Mouse (Mus musculus): ENCODE measurements around the gene 4930518I15Rik. TPM values are rescaled to one million over a fixed set of nuclear protein-coding genes. Genes with fewer than 3 reads are reported as not detected.

The 4930518I15Rik gene
- polyA plus RNA-seq, 1 experiment from 2014 or later = 0.82 TPM

DNA sequence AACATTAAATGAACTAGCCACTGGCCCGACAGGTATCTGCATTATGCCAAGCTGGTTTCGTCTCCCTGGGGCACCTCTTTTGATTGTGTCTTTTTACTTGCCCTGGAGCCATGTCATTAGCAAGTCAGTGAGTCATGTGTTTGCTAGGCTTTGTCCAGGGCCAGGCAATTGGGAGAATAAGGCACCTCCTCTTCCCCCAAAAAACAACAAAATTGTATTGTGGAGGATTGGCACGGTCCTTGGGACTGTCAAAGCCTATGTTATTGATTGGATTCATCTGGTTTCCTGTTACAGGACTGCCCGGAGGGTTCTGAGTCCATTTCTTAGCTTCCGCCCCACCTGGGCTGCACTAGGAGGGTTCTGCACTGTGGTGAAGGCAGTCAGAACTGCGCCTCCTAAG lies 10.1 kb downstream of the 4930518I15Rik start:
- ChIA-PET CTCF (interaction anchor here (1.8 kb wide), 1 partner anchor 10 kb away, joined by 7 read pairs; the partner anchor contains the start of gene 4930518I15Rik), POLR2A (interaction anchor here (1.4 kb wide), 1 partner anchor 14 kb away, joined by 7 read pairs; no protein-coding TSS in a partner anchor)
- DNase-seq (ENCODE audit: low read depth, low spot score) (no peak), ATAC-seq (peak; percentile 40)
- TF ChIP-seq CTCF (IDR thresholded peaks at IDR 0.05) = no peak
- H3K27me3 ChIP-seq = no peaks in the 10 kb centered on the region
- in situ Hi-C loops (cut with MboI; ENCODE audit: low pct_unique_long_range_greater_than_20kb) = no loop called here

DNA sequence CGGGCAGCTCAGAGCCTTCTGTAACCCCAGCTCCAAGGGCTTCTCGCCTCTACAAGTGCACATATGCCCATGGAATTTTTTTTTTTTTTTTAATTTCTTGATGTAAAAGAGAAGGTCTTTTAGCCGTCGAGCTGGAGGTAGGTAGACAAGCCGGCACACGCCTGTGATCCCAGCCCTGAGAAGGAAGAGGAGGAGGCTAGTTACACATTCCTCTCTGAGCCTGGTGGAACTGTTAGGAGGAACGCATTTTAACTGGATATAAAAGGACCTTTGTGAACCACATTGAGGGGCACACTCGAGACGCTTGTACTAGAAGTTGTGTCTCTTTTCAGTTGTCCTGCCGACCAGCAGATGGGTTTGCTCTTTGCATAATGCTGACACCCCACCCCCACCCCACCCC lies 13.0 kb downstream of the 4930518I15Rik start:
- ChIA-PET POLR2A (no interaction called here), CTCF (no interaction called here)
- ATAC-seq (no peak), DNase-seq (ENCODE audit: low read depth, low spot score) (no peak)
- in situ Hi-C loops (cut with MboI; ENCODE audit: low pct_unique_long_range_greater_than_20kb) = no loop called here
- no peaks in the 10 kb centered on the region for H3K27me3 ChIP-seq
- no peak for TF ChIP-seq CTCF (IDR thresholded peaks at IDR 0.05)

DNA sequence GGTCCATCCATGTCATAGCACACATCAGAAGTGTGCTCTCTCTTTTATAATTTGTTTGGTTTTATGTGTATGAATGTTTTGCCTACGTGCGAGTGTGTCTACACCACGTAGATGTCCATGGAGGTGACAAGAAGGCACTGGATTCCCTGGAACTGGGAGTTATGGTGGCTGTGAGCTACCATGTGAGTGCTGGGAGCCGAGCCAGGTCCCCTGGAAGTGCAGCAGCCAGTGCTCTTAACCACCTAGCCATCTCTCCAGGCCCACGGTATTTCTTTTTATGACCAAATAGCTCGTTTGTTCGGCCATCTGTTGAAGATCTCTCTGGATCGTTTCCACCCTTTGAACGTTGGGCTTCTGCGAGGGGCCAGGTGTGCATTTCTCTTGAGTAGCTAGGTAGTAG lies 14.4 kb downstream of the 4930518I15Rik start:
- no peak for TF ChIP-seq CTCF (IDR thresholded peaks at IDR 0.05)

DNA sequence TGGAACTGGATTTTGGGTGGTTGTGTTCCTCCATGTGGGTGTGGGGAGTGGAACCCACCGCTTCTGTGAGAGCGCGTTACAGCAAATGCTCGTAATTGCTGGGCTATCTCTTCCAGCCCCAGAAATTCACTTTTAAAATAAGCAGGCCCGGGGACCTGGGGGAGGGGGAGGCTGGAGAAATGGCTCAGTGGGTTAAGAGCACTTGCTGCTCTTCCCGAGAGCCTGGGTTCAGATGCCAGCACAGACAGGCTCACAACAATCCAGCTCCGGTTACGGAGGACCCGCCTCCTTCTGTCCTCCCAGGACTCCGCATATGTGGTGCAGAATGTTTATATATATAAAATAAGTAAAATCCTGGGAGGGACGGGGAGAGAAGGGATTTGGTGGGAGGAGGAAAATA lies 15.0 kb downstream of the 4930518I15Rik start:
- CTCF ChIA-PET = no interaction called here
- in situ Hi-C loops (cut with MboI; ENCODE audit: low pct_unique_long_range_greater_than_20kb) = no loop called here
- ATAC-seq (no peak), DNase-seq (ENCODE audit: low read depth, low spot score) (no peak)
- no peak for TF ChIP-seq CTCF (IDR thresholded peaks at IDR 0.05)
- POLR2A ChIA-PET = no interaction called here
- H3K27me3 ChIP-seq = no peaks in the 10 kb centered on the region

More for the DNA sequence above, 14.4 kb downstream of the 4930518I15Rik start:
- POLR2A ChIA-PET = no interaction called here
- no peaks in the 10 kb centered on the region for H3K27me3 ChIP-seq
- in situ Hi-C loops (cut with MboI; ENCODE audit: low pct_unique_long_range_greater_than_20kb) = no loop called here
- no peak for ATAC-seq
- CTCF ChIA-PET = no interaction called here
- DNase-seq (ENCODE audit: low read depth, low spot score) = no peak

DNA sequence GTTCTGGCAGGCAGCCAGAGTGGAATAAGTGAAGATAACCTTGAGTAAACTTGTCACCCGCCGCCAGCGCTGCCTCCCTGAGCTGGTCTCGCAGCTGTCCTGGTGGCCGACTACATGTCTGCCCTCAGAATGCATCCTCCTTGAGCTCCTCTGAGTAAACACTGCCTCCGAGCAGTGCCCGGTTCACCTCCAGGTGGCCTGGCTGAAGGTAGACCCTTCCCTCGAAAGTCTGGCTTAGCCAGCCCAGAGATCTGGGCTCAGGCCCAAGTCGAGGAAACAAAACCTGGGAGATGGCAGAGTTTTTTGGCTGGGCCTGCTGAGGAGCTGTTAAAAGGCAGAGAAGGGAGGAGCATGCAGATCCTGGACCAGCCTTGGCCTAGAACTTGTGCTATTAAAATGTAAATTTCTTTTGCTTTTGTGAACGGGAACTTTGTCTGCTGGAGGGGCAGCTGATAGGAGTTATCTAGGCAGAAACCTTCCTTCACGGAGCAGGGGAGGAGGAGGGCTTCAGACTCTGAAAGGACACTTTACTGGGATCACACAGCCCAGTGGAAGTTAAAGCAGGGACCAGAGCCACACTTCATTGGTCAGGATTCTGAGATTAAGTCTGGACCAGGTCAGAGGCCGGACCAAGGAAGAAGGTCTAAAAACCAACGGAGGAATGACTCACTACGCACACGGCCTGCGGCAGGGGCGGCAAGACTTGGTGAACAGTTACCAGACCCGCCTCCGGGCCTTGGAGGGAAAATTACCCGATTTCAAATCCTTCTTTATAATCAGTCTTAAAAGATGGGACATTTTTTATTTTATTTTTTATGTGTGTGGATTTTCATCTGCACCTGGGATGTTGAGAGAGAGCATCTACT lies 15.7 kb downstream of the 4930518I15Rik start:
- peak; percentile 24 for ATAC-seq

DNA sequence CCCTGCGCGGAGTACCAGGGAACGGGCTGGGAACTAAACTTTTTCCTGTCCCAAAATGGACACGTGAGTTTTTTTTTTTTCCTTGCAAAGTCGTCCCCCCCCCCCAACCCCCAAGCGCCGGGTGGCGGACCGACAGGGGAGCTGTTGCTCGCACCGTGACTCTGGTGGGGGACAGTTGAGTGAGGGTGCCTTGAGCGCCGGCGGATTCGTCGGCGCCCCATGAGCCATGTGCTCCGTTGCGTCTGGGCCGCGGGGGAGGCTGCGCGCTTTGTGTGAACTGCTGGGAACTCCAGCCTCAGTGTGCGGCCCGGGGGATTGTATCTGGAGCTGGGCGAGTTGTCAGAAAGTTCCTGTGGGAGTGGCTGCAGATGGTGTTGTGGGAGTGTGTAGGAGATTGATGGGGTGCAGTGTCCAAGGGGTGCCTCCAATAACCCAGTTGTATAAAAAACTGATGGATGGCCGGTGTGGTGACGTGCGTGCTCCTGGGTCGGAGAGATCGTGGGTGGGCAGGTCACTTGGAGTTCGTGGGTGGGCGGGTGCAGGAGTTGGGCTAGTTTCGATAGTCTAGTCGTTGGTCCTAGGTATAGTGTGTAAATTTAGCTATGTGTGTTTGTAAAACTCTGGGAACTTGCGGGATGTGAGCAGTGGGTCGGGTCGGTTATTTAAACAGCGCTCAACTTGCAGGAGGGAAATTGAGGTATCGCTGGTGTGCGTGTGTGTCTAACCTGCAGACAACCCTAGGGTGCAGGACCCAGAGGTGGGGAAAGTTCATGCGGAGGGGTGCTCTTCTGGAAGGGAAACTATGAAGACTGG lies 16.5 kb downstream of the 4930518I15Rik start:
- ChIA-PET CTCF (no interaction called here), POLR2A (interaction anchor here (0.7 to 1.1 kb wide), 4 partner anchors 11 to 38 kb away, joined by 3 to 4 read pairs (median 4); no protein-coding TSS in a partner anchor)
- TF ChIP-seq CTCF (IDR thresholded peaks at IDR 0.05) = no peak
- peak; percentile 24 for ATAC-seq
- H3K27me3 ChIP-seq = no peaks in the 10 kb centered on the region
- in situ Hi-C loops (cut with MboI; ENCODE audit: low pct_unique_long_range_greater_than_20kb) = no loop called here
- DNase-seq (ENCODE audit: low read depth, low spot score) = no peak

More for the DNA sequence above, 15.7 kb downstream of the 4930518I15Rik start:
- POLR2A ChIA-PET = interaction anchor here (1.0 to 1.1 kb wide), 2 partner anchors 22 to 33 kb away, joined by 3 to 4 read pairs; no protein-coding TSS in a partner anchor
- H3K27me3 ChIP-seq = no peaks in the 10 kb centered on the region
- no peak for TF ChIP-seq CTCF (IDR thresholded peaks at IDR 0.05)
- CTCF ChIA-PET = no interaction called here
- peak; percentile 33 for DNase-seq (ENCODE audit: low read depth, low spot score)
- in situ Hi-C loops (cut with MboI; ENCODE audit: low pct_unique_long_range_greater_than_20kb) = no loop called here

DNA sequence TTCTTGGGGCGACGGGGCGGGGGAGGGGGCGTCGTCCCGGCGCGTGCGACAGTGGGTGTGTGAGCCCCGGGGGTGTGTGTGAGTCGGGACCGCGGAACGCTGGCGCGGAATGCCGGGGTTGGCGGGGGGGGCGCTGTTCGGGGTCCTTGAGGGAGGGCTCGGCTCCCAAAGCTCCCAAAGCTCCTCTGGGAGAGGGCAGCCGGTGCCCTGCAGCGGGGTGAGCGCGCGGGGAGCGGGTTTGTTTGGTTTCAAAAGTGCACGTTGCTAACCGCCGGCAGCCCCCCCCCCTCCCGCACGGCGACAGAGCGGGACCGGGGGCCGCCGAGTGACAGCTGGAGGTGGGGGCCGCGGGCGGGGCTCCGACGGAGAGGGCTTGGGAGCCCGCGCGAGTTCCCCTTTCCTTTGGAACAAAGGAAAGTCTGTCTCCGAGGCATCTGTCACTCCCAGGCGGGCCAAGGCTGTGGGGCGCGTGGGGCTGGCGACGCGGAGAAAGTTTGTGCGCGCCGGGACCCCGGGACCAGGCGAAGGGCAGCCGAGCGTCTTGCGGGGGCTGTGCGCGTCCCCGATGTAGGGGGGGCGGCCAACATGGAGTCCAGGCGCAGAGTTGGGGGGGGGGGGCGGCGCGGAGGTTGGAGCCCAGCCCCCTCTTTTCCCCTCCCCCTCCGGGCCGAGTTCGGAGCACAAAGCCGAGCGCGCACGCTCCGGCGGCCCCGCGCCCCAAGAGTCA lies 17.3 kb downstream of the 4930518I15Rik start:
- CTCF ChIA-PET = no interaction called here
- no peak for DNase-seq (ENCODE audit: low read depth, low spot score)
- POLR2A ChIA-PET = interaction anchor here (0.7 to 1.0 kb wide), 3 partner anchors 10 to 37 kb away, joined by 3 to 4 read pairs (median 4); no protein-coding TSS in a partner anchor
- no peak for TF ChIP-seq CTCF (IDR thresholded peaks at IDR 0.05)
- in situ Hi-C loops (cut with MboI; ENCODE audit: low pct_unique_long_range_greater_than_20kb) = no loop called here
- no peaks in the 10 kb centered on the region for H3K27me3 ChIP-seq
- peak; percentile 27 for ATAC-seq

DNA sequence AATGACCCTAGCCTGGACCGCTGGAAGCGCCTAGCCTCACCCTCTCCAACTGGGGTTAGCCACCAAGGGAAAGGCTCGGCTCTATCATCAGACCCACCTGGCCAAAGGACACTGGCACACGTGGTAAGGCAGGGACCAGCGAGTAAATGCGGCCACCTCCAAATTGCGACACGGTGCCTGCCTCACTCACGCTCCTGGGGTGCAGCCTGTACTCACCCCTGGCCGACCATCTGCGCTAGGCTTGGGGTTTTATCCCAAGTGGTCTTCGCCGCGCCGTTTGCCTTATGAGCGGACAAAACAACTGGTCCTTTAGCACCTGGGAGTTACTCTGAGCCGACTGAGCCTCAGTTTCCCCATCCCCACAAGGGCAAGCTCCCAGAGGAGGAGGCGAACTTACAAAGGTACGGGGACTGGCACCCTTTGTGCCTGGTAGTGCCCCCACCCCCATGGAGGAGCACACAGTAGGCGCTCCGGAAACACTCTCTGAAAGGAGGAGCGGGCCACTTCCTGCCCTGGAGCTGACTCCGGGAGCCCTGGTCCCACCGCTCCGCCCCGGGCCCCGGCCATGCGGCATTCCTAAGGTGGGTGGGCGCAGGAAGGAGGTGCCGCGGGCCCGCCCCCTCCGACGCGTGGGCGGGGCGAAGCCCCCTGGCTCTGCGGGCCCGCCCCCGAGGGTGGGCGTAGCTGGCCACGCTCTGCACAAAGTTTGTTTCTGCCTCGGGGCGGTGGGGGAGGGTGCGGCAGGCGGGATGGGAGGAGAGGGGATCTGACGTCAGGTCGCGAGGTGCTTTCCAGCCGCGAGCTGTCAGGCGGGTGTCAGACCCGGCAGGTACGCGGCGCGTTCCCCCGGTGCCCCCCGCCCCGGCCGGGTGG lies 18.2 kb downstream of the 4930518I15Rik start, which contains the start of gene Tgif2:
Gene Tgif2 (plus strand): TSS at position 689 of the 873 bp plus-strand sequence.
- DNase-seq (ENCODE audit: low read depth, low spot score) (no peak), ATAC-seq (no peak)
- POLR2A ChIA-PET = no interaction called here
- no peak for TF ChIP-seq CTCF (IDR thresholded peaks at IDR 0.05)
- CTCF ChIA-PET = no interaction called here
- in situ Hi-C loops (cut with MboI; ENCODE audit: low pct_unique_long_range_greater_than_20kb) = no loop called here
- no peaks in the 10 kb centered on the region for H3K27me3 ChIP-seq

DNA sequence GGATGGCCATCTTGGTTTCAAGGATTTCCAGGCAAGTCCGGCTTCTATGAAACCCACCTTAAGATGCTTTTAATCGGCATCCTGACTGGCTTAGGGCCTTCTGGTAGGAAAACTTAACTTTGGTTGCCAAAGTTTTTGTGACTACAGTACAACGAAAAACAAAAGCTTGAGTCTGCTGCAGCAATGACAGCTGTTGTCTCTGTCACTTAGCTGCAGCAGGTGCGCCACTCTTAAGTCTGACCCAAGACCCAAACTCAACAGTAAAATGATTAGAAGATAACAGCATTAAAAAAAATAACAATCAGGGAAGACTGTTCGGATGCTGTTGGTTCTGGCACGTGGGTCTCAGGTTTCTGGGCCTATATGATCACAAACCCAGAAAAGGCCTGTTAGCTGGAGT lies 18.9 kb downstream of the 4930518I15Rik start:
- TF ChIP-seq CTCF (IDR thresholded peaks at IDR 0.05) = no peak
- POLR2A ChIA-PET = no interaction called here
- H3K27me3 ChIP-seq = no peaks in the 10 kb centered on the region
- CTCF ChIA-PET = no interaction called here
- ATAC-seq (no peak), DNase-seq (ENCODE audit: low read depth, low spot score) (no peak)
- in situ Hi-C loops (cut with MboI; ENCODE audit: low pct_unique_long_range_greater_than_20kb) = no loop called here

All from Patski (cell line).